Mouse (Mus musculus) limb, embryonic 13.5 days (tissue): ENCODE data around the gene Rxylt1. TPM values are rescaled to one million over a fixed set of nuclear protein-coding genes. Genes with fewer than 3 reads are reported as not detected.
A peak's percentile ranks its signal among the peaks of the same experiment; 100 is the strongest.

Experiments
- ATAC-seq: fragments of 200-750 bp; cut with Nextera tagmentation; 2 replicates; pipeline ENCODE4 v1.8.0; 2017; ENCODE audit warnings: low read depth, moderate number of reproducible peaks, moderate TSS enrichment; ENCODE audit not compliant: low FRiP score
- H3K27ac ChIP-seq: fragments of 300-500 bp; sonication (generic); 2 replicates; pipeline ENCODE4 v1.5.1; 2015; ENCODE audit warnings: inconsistent platforms, mild to moderate bottlenecking, moderate library complexity
- H3K27me3 ChIP-seq: fragments of 300-500 bp; sonication (generic); 2 replicates; pipeline ENCODE4 v1.6.1; 2015; ENCODE audit warnings: mild to moderate bottlenecking, inconsistent platforms
- H3K36me3 ChIP-seq: fragments of 300-500 bp; sonication (generic); 2 replicates; pipeline ENCODE4 v1.6.1; 2015; ENCODE audit warnings: inconsistent platforms, mild to moderate bottlenecking, moderate library complexity
- H3K4me1 ChIP-seq: fragments of 300-500 bp; sonication (generic); 2 replicates; pipeline ENCODE4 v1.6.1; 2015; ENCODE audit warnings: inconsistent platforms
- H3K4me2 ChIP-seq: fragments of 300-500 bp; sonication (generic); replicated peaks from 2 replicates; pipeline ENCODE4 v1.6.1; 2015; ENCODE audit warnings: inconsistent platforms, mild to moderate bottlenecking, moderate library complexity
- H3K4me3 ChIP-seq: fragments of 300-500 bp; sonication (generic); 2 replicates; pipeline ENCODE4 v1.5.1; 2015; ENCODE audit warnings: moderate library complexity, mild to moderate bottlenecking, inconsistent platforms
- H3K9ac ChIP-seq: fragments of 300-500 bp; sonication (generic); 2 replicates; pipeline ENCODE4 v1.6.1; 2015; ENCODE audit warnings: mild to moderate bottlenecking, inconsistent platforms
- H3K9me3 ChIP-seq: fragments of 300-500 bp; sonication (generic); 2 replicates; pipeline ENCODE4 v1.6.1; 2016; ENCODE audit warnings: inconsistent platforms
- WGBS: fragments of 180-500 bp; shearing (Covaris S2); methylation state at CpG from one replicate; pipeline ENCODE4 v1.1.7; 2015; 5-methylcytosine and 5-hydroxymethylcytosine counted together
- polyA plus RNA-seq: library from polyadenylated mRNA; unstranded; fragments of >200 nt; fragmentation: Nextera tagmentation; extraction: Ambion mirVana; gene quantifications from 2 replicates; pipeline ENCODE4 v1.2.1, GENCODE M21; 2015

Gene Rxylt1
- 51.5 and 58.8 TPM in 2 replicates for polyA plus RNA-seq

- peaks cover 13% of the 10 kb centered on the region for H3K36me3 ChIP-seq
- peak within 1 kb of the TSS; percentile 87 for H3K27ac ChIP-seq
- H3K4me2 ChIP-seq, result peak within 1 kb of the TSS; percentile 72
- ATAC-seq, result peak; percentile 97
- H3K4me1 ChIP-seq, result peaks cover 11% of the 10 kb centered on the region
- H3K27me3 ChIP-seq, result no peaks in the 10 kb centered on the region
- H3K4me3 ChIP-seq, result peak within 1 kb of the TSS; percentile 75
- no peaks in the 10 kb centered on the region for H3K9me3 ChIP-seq
- H3K9ac ChIP-seq, result peak within 1 kb of the TSS; percentile 88
- WGBS, result under 1% methylated on average over 43 of the region's 48 CpGs
These were observed at the start of gene Rxylt1 for GRCm38 (mm10) chr10:122096980-122097844. Rxylt1 (minus strand) TSS chr10:122097371.

GRCm38 (mm10) chr10:122121290-122121970 lies 24.3 kb upstream of the Rxylt1 start:
- WGBS, result 94% methylated on average over 20 of the region's 21 CpGs
- Histone ChIP-seq H3K9me3 (no peaks in the 10 kb centered on the region), H3K9ac (no peak overlapping the region), H3K36me3 (no peaks in the 10 kb centered on the region), H3K27ac (no peak overlapping the region), H3K4me2 (no peak overlapping the region), H3K27me3 (0 out of 2 replicates have a peak, but pooled peaks cover 3% of the 10 kb centered on the region), H3K4me3 (no peak overlapping the region), H3K4me1 (peaks cover 26% of the 10 kb centered on the region)
- no peak for ATAC-seq

- H3K4me1 ChIP-seq, result peaks cover 32% of the 10 kb centered on the region
- H3K27me3 ChIP-seq, result 0 out of 2 replicates have a peak, but pooled peaks cover 3% of the 10 kb centered on the region
- H3K27ac ChIP-seq, result no peak overlapping the region
- H3K4me2 ChIP-seq, result no peak overlapping the region
- H3K36me3 ChIP-seq, result no peaks in the 10 kb centered on the region
- 89% methylated on average over 16 of the region's 16 CpGs for whole genome bisulfite sequencing
- H3K9me3 ChIP-seq, result no peaks in the 10 kb centered on the region
- ATAC-seq, result no peak
- H3K9ac ChIP-seq, result no peak overlapping the region
- no peak overlapping the region for H3K4me3 ChIP-seq
These were observed 23.5 kb upstream of the Rxylt1 start for GRCm38 (mm10) chr10:122120500-122121289.

GRCm38 (mm10) chr10:122119451-122119850 lies 22.3 kb upstream of the Rxylt1 start:
- no peak overlapping the region for H3K9ac ChIP-seq
- no peaks in the 10 kb centered on the region for H3K9me3 ChIP-seq
- H3K4me2 ChIP-seq, result 0 out of 2 replicates have a peak overlapping the region, but pooled peaks have one; percentile 2
- H3K4me3 ChIP-seq, result no peak overlapping the region
- 0 out of 2 replicates have a peak, but pooled peaks cover 3% of the 10 kb centered on the region for H3K27me3 ChIP-seq
- no peak overlapping the region for H3K27ac ChIP-seq
- WGBS, result 27% methylated on average over 6 of the region's 6 CpGs
- H3K36me3 ChIP-seq, result no peaks in the 10 kb centered on the region
- H3K4me1 ChIP-seq, result peaks cover 32% of the 10 kb centered on the region
- ATAC-seq, result peak; percentile 51

- H3K4me1 ChIP-seq, result peaks cover 32% of the 10 kb centered on the region
- H3K4me2 ChIP-seq, result peak overlapping the region; percentile 30
- H3K36me3 ChIP-seq, result no peaks in the 10 kb centered on the region
- no peak overlapping the region for H3K4me3 ChIP-seq
- 47% methylated on average over 11 of the region's 11 CpGs for WGBS
- H3K9me3 ChIP-seq, result no peaks in the 10 kb centered on the region
- H3K27ac ChIP-seq, result no peak overlapping the region
- ATAC-seq, result no peak
- no peak overlapping the region for H3K9ac ChIP-seq
- no peaks in the 10 kb centered on the region for H3K27me3 ChIP-seq
These were observed 19.5 kb upstream of the Rxylt1 start for GRCm38 (mm10) chr10:122116636-122117035.

DNA sequence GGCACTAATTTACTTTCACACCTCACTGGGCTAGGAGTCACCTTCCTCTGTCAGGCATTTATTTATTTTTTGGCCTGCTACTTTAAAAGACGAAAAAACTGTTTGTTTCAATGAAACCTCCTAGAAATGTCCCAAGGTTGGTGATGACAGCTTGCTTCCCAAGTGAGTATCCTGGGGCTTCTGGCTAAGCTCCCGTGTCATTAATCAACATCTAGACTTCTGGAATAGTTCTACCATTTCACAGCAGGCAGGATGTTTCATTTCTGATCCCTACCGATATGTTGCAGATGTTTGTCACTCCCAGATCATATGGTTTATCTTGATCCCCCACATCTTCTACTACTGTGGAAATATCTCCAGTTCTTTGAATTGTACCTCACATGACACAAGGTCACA lies 9.5 kb upstream of the Rxylt1 start:
- no peak overlapping the region for H3K27ac ChIP-seq
- no peak overlapping the region for H3K9ac ChIP-seq
- no peak overlapping the region for H3K4me2 ChIP-seq
- H3K4me1 ChIP-seq, result no peaks in the 10 kb centered on the region
- no peak for ATAC-seq
- H3K9me3 ChIP-seq, result no peaks in the 10 kb centered on the region
- H3K36me3 ChIP-seq, result no peaks in the 10 kb centered on the region
- 60% methylated on average over 3 of the region's 3 CpGs for WGBS
- H3K4me3 ChIP-seq, result no peak overlapping the region
- H3K27me3 ChIP-seq, result 0 out of 2 replicates have a peak, but pooled peaks cover 9% of the 10 kb centered on the region

- no peak overlapping the region for H3K4me2 ChIP-seq
- no peak overlapping the region for H3K9ac ChIP-seq
- no peak for ATAC-seq
- H3K27me3 ChIP-seq, result 0 out of 2 replicates have a peak, but pooled peaks cover 9% of the 10 kb centered on the region
- whole genome bisulfite sequencing, result 63% methylated on average over 10 of the region's 10 CpGs
- H3K36me3 ChIP-seq, result no peaks in the 10 kb centered on the region
- no peaks in the 10 kb centered on the region for H3K4me1 ChIP-seq
- H3K27ac ChIP-seq, result no peak overlapping the region
- no peak overlapping the region for H3K4me3 ChIP-seq
- no peaks in the 10 kb centered on the region for H3K9me3 ChIP-seq
These were observed 8.9 kb upstream of the Rxylt1 start for GRCm38 (mm10) chr10:122105889-122106632.

DNA sequence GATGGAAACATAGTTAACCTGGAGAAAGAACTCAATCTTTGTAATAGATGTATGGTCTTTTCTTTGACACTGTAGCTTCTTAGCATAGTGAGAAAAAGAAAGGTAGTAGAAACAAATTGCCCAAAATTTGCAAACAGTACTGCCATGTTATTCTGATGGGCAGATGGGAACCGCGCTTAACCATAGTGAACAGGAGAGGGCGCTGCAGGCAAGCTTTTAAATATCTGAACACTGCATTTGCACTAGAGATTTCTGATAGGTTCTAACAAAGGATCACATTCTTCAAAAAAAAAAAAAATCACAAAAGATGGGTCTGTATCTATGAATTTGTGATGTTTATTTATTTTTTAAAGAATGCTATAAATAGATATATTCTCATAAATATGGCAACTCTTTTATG lies 8.2 kb upstream of the Rxylt1 start:
- WGBS, result 6% methylated on average over 3 of the region's 3 CpGs
- no peaks in the 10 kb centered on the region for H3K36me3 ChIP-seq
- no peak for ATAC-seq
- H3K27me3 ChIP-seq, result 0 out of 2 replicates have a peak, but pooled peaks cover 9% of the 10 kb centered on the region
- H3K4me1 ChIP-seq, result no peaks in the 10 kb centered on the region
- H3K9ac ChIP-seq, result no peak overlapping the region
- H3K4me2 ChIP-seq, result no peak overlapping the region
- no peaks in the 10 kb centered on the region for H3K9me3 ChIP-seq
- H3K27ac ChIP-seq, result no peak overlapping the region
- no peak overlapping the region for H3K4me3 ChIP-seq

DNA sequence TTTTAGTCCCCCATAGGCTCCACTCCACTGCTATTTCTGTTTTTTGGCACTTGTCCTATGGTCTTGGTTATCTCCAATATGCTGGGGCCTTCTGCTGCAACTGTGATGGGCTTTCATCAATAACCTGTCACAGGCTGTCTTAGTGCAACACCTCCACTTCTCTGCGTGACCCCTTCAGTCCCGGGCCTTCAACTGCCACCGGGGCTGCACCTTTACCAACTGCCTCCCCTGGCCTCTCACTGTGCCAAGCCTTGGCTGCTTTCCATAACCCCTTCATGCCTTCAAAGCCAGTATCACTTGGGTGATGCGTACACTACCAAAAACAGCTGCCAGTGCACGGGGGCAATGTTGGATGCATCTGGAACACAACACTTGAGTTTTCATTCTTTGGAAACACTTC lies 5.5 kb upstream of the Rxylt1 start:
- WGBS, result 83% methylated on average over 5 of the region's 5 CpGs
- no peak for ATAC-seq
- H3K4me2 ChIP-seq, result no peak overlapping the region

DNA sequence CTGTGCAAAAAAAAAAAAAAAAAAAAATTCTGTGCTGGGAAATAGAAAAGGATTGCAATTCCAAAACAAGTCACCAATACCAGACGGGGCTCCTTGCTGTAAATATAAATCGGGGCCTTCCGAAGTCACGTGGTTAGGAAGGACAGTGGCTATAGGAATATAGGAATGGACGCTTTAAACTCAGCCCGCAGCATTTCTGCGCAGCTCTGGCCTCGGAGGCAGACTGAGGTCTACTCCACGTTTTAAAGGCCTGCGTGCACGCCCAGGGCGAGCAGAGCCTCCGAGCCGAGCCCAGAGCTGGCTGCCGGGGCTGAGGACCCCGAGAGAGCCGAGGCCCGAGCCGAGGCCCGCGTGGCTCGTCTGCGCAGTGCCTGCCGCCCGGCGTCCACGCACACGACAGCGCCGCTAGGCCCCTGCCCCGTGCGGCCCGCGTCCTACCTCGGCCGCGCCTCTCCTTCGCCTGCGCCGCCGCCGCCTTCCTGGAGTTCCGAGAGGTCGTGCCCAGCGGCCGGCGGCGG lies 650 bp downstream of the Rxylt1 start:
- peak; percentile 77 for ATAC-seq
- Histone ChIP-seq H3K9ac (peak overlapping the region; percentile 88), H3K36me3 (peaks cover 17% of the 10 kb centered on the region), H3K27ac (peak overlapping the region; percentile 87), H3K9me3 (no peaks in the 10 kb centered on the region), H3K27me3 (no peaks in the 10 kb centered on the region), H3K4me3 (peak overlapping the region; percentile 75), H3K4me2 (peak overlapping the region; percentile 72), H3K4me1 (peaks cover 11% of the 10 kb centered on the region)
- WGBS, result under 1% methylated on average over 48 of the region's 48 CpGs

More for the DNA sequence above, 5.5 kb upstream of the Rxylt1 start:
- Histone ChIP-seq H3K9ac (no peak overlapping the region), H3K4me1 (no peaks in the 10 kb centered on the region), H3K27me3 (0 out of 2 replicates have a peak, but pooled peaks cover 9% of the 10 kb centered on the region), H3K9me3 (no peaks in the 10 kb centered on the region), H3K36me3 (no peaks in the 10 kb centered on the region), H3K4me3 (no peak overlapping the region), H3K27ac (no peak overlapping the region)

- Histone ChIP-seq H3K4me2 (no peak overlapping the region), H3K4me3 (no peak overlapping the region), H3K9ac (no peak overlapping the region), H3K27ac (no peak overlapping the region), H3K36me3 (peaks cover 60% of the 10 kb centered on the region), H3K27me3 (no peaks in the 10 kb centered on the region), H3K4me1 (peaks cover 5% of the 10 kb centered on the region), H3K9me3 (peaks cover 19% of the 10 kb centered on the region)
- no peak for ATAC-seq
- WGBS, result 96% methylated on average over 1 of the region's 1 CpGs
These were observed 6.7 kb downstream of the Rxylt1 start for GRCm38 (mm10) chr10:122090472-122090871.
